Mouse (Mus musculus) heart, adult 2 months (tissue): ENCODE measurements at regions not wholly inside any gene's neighbourhood (a gene's known extent, or its start where the extent isn't known, plus 50 kb on each side); places are given as distances from the start of the nearest gene placed in this dataset.

Source experiments
- CTCF ChIP-seq: fragments of 200-600 bp; IDR thresholded peaks from 2 replicates; pipeline ENCODE4 v1.8.1; 2022; ENCODE audit warnings: antibody characterized with exemption, mild to moderate bottlenecking, moderate library complexity
- EP300 ChIP-seq: fragments of 200-500 bp; IDR thresholded peaks from 2 replicates; pipeline ENCODE4 v1.6.1; 2011; ENCODE audit warnings: low read depth, low read length, control low read depth; ENCODE audit not compliant: insufficient read depth
- POLR2A ChIP-seq: fragments of 200-500 bp; IDR thresholded peaks from 2 replicates; pipeline ENCODE4 v1.6.1; 2011; ENCODE audit warnings: mild to moderate bottlenecking, low read depth, low read length, control low read depth; ENCODE audit not compliant: insufficient read depth

- TF ChIP-seq POLR2A (no peak), CTCF (no peak), EP300 (no peak)
Measured at GRCm38 (mm10) chr4:119050867-119051353, 57.6 kb upstream of the Slc2a1 start.
